Mouse (Mus musculus): ENCODE data around the gene Ece2. TPM values are rescaled to one million over a fixed set of nuclear protein-coding genes. Genes with fewer than 3 reads are reported as not detected.

Ece2 gene
- polyA plus RNA-seq, 1 experiment from 2014 or later, result not detected

DNA sequence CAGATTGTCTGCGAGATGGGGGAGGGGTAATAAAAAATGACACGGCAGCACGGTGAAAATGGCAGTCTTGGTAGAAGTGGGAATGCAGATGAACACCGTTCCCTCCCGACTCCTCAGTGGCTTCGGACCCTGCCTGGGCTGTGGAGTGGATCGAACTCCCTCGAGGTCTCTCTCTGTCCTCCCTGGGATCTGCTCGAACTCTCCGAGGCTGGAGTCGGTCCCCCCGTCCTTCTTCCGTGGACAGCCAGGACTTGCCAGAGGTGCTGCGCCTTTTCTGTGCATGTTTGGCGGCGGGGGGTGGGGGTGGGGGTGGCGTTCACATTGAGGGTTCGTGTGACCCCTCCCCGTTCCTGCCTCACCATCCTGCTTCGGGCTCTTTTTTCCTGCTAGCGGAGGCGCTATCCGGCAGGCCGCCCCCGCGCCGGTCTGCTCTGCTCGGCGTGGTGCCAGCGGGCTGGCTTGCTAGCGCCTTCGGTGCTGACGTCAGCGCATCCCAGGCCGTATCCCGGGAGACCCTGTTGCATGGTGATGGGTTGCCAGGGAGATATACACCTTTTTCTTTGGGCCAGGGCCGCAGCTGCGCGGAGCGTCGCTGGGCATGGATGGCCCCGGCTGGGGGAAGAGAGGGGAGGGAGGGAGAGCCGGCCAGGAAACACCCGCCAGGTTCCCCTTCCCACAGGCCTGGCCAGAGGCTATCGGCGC is 66.1 kb downstream of the Ece2 start:
- WGBS (ENCODE audit: insufficient replicate concordance), result 5% methylated on average over 45 of the region's 46 CpGs
- H3K9me3 ChIP-seq (replicated peaks), result no peaks in the 10 kb centered on the region

More for the DNA sequence above, 66.1 kb downstream of the Ece2 start:
- H3K9ac ChIP-seq, result peak overlapping the region; percentile 40
- H3K27me3 ChIP-seq (replicated peaks), result peaks cover 66% of the 10 kb centered on the region
- no peak overlapping the region for H3K27ac ChIP-seq
- peak overlapping the region; percentile 67 for H3K4me2 ChIP-seq
- peaks cover 19% of the 10 kb centered on the region for H3K36me3 ChIP-seq
- H3K4me1 ChIP-seq, result peaks cover 46% of the 10 kb centered on the region
- ATAC-seq, result no peak
- H3K4me3 ChIP-seq, result peak overlapping the region; percentile 39

MicroRNA genes within 50 kb of the gene (microRNA counts, 519-probe panel; counts per million panel counts)
- 6,088 counts per million, percentile 92 among the panel's probes with 10 or more counts for microRNA mmu-miR-1224

Small RNA genes lying within 50 kb of the gene (microRNA-seq; reads per million reads assigned to microRNA genes)
- 2.1 reads per million for gene Mir1224

Other genes starting within 250 kb of the Ece2 start
- gene Abcc5, start 203.4 kb upstream of the Ece2 start, polyA plus RNA-seq (2016; fragmentation: Nextera tagmentation; extraction: Ambion mirVana), result 28.6 and 30.3 TPM in 2 replicates
- 90.0 and 99.7 TPM in 2 replicates for gene Eif2b5, start 131.0 kb upstream of the Ece2 start, polyA plus RNA-seq (2016; fragmentation: Nextera tagmentation; extraction: Ambion mirVana)
- 8.0 and 8.8 TPM in 2 replicates for gene Dvl3, start 112.8 kb upstream of the Ece2 start, polyA plus RNA-seq (2016; fragmentation: Nextera tagmentation; extraction: Ambion mirVana)
- gene Ap2m1, start 94.3 kb upstream of the Ece2 start, polyA plus RNA-seq (2016; fragmentation: Nextera tagmentation; extraction: Ambion mirVana), result 463 and 468 TPM in 2 replicates
- 38.8 and 40.5 TPM in 2 replicates for gene Abcf3, start 81.3 kb upstream of the Ece2 start, polyA plus RNA-seq (2016; fragmentation: Nextera tagmentation; extraction: Ambion mirVana)
- gene Vwa5b2, start 40.4 kb upstream of the Ece2 start, polyA plus RNA-seq (2016; fragmentation: Nextera tagmentation; extraction: Ambion mirVana), result 0.23 and 0.30 TPM in 2 replicates
- gene Eef1akmt4, start 18.2 kb upstream of the Ece2 start, polyA plus RNA-seq (2016; fragmentation: Nextera tagmentation; extraction: Ambion mirVana), result 27.4 and 28.6 TPM in 2 replicates
- gene Gm49333, start 18.2 kb upstream of the Ece2 start, polyA plus RNA-seq (2016; fragmentation: Nextera tagmentation; extraction: Ambion mirVana), result 0.21 TPM in 1 of 2 replicates, not detected in the other
- gene Alg3, start 18.1 kb upstream of the Ece2 start, polyA plus RNA-seq (2016; fragmentation: Nextera tagmentation; extraction: Ambion mirVana), result 35.0 and 36.0 TPM in 2 replicates
- gene Camk2n2, start 8.5 kb upstream of the Ece2 start, polyA plus RNA-seq (2016; fragmentation: Nextera tagmentation; extraction: Ambion mirVana), result 0.56 and 0.61 TPM in 2 replicates
- 277 and 289 TPM in 2 replicates for gene Psmd2, start 21.8 kb downstream of the Ece2 start, polyA plus RNA-seq (2016; fragmentation: Nextera tagmentation; extraction: Ambion mirVana)
- gene Eif4g1, start 38.5 kb downstream of the Ece2 start, polyA plus RNA-seq (2016; fragmentation: Nextera tagmentation; extraction: Ambion mirVana), result 180 and 187 TPM in 2 replicates
- gene Fam131a, start 63.4 kb downstream of the Ece2 start, polyA plus RNA-seq (2016; fragmentation: Nextera tagmentation; extraction: Ambion mirVana), result 2.1 and 2.6 TPM in 2 replicates
- gene Polr2h, start 87.8 kb downstream of the Ece2 start, polyA plus RNA-seq (2016; fragmentation: Nextera tagmentation; extraction: Ambion mirVana), result 66.1 and 68.4 TPM in 2 replicates
- 14.0 and 14.5 TPM in 2 replicates for gene Clcn2, start 87.9 kb downstream of the Ece2 start, polyA plus RNA-seq (2016; fragmentation: Nextera tagmentation; extraction: Ambion mirVana)
- 0.54 and 0.96 TPM in 2 replicates for gene Chrd, start 103.3 kb downstream of the Ece2 start, polyA plus RNA-seq (2016; fragmentation: Nextera tagmentation; extraction: Ambion mirVana)
- gene Thpo, start 104.7 kb downstream of the Ece2 start, polyA plus RNA-seq (2016; fragmentation: Nextera tagmentation; extraction: Ambion mirVana), result 2.7 and 2.8 TPM in 2 replicates